Mouse (Mus musculus): Measurements from ENCODE around the gene Meis1.

DNA sequence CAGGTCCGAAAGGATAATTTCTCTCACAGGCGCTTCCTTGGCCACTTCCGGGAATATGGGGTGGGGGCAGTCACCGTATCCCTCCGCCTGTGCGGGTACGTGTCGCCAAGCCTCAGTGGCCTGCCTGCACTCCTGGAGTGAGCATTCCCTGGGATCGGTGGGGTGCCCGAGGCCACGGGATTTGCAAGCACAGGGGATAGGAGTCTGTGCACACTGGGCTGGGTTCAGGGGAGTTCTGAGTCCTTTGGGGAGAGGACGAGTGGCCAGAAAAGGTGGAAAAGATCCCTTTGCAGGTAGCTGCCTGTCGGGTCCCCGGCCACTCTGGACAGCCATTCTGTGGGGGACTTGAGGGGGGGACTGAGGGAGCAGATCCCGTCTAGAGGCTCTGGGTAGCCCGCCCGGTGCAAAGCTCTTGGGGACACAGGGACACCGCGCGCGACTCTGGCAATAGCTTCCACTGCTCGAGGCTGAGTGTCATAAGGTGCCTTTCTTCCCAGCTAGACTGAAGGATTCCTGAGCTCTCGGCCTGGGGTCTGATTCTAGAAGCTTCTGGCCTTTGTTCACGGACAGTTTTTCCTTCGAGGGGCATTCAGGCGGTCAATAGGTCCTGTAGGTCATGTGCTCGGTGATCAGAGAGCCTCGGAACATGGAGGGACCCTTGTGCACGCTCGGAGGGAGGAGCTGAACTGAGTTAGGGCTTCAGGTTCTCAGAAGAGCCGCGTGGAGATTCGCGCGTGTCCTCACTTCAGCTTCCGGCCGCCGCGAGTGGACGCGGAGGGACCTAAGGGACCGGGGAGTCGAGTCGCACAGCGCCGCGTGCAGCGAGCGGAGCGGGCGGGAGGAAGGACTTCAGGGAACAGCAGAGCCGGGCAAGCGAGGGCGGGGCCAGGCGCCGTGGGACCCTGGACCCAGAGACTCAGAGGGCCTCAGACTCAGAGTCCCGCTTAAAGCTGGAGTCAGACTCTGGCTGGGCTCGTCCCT lies 8.1 kb upstream of the Meis1 start:
- TF ChIP-seq CTCF (IDR thresholded peaks at IDR 0.05; ENCODE audit: insufficient read depth, low read depth, low read length) (no peak), POLR2A (IDR thresholded peaks at IDR 0.05; ENCODE audit: insufficient read depth, low read depth, low read length) (no peak)
